Mouse (Mus musculus) monocyte, adult 2 months (primary cell): ENCODE data around the gene Zfp346.

ENCODE experiments used
- DNase-seq, 2 experiments: peaks; one replicate each; pipeline ENCODE4 v3.0.0; 2022; ENCODE audit warnings: low spot score in 2 of 2, low read depth in 1 of 2

Gene Zfp346

DNA sequence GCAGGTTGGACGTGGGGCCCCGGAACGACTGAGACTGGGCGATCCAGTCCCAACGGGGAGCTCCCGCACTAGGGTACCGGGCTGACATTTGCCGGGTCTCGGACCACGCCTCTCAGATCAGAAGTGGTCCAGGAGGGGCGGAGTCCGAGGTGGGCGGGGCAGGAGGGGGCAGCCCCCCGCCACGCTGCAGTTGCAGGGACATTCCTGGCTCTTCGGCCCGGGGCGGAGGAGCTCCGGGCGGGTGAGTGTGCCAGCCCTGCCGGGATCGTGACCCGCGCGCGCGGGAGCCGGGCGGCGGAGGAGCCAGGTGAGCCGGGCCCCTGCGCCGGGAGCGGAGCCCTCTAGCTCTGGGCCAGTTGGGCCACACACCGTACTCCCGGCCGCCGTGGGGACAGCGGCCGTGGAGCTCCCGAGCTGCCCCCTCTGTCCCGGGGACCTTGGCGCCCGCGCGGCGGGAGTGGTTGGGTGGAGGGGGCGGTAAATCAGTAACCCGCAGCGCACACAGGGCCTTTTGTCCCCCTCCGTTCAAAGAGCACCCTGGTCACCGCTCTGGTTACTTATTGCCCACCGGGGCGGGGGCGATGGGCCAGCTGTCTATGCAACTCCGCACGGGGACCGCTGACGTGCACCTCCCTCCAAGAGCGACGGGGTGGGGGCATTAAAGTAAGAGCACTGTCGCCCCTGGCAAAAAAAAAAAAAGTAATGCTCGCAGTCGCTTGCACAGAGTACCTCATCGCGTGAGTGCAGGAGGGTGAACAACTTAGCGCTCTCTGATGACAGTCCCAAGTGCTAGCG is 47.7 kb downstream of the Zfp346 start, which contains the start of gene Fgfr4:
TSS of gene Fgfr4 (plus strand) at position 20 of the 795 bp plus-strand sequence.
- no peak for DNase-seq

DNA sequence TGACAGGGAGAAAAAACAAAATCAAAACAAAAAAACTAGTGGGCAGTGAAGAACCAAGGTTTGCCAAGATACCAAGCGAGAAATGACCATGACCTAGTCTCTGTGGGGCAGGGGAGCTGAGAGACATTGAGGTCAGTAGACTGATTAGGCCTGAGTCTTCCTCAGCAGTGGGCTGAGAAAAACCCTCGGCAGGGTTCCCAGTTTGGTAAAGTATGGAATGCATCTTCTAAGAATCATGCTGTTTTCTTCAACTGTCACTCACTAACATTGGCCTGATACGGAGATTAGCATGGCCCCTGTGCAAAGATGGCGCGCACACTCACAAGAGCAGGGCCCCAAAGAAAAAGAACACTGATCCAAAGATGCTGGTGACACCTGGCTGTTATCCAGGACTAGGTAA is 48.8 kb downstream of the Zfp346 start:
- DNase-seq: no peak

DNA sequence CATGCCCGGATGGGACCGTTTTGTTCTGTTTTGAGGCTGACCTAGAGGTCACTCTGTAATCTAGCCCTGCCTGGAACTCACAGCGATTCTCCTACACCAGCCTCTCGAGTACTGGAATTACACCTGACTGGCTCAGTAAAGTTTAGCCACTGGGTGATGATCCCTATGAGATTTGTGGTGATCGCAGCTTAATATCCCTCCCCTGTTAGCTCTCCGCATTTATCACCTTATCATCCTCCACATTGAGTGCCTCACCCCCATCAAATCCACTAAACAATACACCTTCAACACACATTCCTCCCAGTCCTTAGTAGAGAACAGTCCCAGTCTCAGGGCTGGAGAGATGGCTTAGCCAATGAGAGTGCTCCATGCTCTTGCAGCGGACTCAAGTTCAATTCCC is 57.3 kb downstream of the Zfp346 start:
- DNase-seq: no peak

DNA sequence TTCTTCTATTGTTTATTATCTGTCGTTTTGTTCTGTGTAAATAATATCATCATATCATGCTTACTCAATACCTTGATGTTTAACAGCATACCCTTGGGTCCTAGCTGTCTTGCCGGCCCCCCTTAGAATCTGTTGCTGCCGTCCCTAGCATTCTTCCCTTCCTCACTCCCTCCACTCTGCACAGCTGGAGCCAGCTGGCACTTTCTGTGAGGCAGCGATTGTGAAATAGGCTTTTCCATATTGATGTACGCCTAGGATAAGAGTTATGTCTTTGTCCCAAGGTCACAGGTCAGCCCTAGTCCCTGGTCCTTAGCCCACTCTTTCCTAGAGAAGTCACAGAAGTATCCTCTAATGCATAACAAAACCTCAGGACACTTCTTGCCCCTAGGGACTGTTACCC is 58.4 kb downstream of the Zfp346 start:
- no peak for DNase-seq

DNA sequence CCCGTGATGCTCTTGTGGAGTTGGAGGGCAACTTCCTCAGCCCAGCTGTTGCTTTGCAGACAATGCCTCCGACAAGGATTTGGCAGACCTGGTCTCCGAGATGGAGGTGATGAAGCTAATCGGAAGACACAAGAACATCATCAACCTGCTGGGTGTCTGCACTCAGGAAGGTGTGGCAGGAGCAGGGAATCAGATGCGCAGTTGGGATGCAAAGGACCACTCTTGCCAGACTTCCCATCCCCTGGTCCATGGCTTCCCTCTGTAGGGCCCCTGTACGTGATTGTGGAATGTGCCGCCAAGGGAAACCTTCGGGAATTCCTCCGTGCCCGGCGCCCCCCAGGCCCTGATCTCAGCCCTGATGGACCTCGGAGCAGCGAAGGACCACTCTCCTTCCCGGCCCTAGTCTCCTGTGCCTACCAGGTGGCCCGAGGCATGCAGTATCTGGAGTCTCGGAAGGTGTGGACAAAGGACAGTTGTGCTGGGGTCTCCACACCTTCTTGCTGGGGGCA is 60.8 kb downstream of the Zfp346 start:
- DNase-seq: no peak

DNA sequence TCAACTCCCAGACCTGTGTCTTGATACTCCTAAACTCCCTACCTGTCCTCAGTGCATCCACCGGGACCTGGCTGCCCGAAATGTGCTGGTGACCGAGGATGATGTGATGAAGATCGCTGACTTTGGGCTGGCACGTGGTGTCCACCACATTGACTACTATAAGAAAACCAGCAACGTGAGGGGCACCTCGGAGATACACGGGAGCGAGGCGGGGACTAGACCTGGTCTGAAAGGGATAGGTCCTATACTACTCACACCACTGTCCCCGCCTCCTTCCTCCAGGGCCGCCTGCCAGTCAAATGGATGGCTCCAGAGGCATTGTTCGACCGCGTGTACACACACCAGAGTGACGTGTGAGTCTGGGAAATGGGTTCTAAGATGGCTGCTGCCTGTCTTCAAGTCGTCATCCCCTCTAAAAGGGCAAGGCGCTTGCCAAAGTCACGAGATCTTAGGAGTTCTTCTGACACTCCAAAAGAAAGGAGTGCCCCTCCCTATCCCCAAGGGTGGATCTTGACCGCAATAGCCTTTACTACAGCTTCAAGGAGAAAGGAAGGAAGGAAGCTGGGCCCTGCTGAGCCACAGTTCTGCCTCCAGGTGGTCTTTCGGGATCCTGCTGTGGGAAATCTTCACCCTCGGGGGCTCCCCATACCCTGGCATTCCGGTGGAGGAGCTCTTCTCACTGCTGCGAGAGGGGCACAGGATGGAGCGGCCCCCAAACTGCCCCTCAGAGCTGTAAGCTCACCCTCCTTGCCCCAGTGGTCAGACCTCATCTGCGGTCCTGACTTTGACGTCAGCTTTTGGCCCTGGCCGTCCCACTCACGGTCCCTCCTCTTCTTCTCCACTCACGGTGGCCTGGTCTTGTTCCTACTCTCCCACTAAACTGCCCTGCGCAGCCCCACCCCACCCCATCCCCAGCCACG is 62.0 kb downstream of the Zfp346 start:
- DNase-seq: no peak

DNA sequence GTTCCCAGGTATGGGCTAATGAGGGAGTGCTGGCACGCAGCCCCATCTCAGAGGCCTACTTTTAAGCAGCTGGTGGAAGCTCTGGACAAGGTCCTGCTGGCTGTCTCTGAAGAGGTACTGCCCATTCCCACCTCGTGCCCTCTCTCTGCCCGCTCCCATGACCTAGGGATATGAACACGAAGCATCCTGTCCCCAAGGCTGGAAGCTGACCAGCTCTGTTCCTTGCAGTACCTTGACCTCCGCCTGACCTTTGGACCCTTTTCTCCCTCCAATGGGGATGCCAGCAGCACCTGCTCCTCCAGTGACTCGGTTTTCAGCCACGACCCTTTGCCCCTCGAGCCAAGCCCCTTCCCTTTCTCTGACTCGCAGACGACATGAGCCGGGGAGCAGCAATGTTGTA is 62.7 kb downstream of the Zfp346 start:
- DNase-seq: no peak

DNA sequence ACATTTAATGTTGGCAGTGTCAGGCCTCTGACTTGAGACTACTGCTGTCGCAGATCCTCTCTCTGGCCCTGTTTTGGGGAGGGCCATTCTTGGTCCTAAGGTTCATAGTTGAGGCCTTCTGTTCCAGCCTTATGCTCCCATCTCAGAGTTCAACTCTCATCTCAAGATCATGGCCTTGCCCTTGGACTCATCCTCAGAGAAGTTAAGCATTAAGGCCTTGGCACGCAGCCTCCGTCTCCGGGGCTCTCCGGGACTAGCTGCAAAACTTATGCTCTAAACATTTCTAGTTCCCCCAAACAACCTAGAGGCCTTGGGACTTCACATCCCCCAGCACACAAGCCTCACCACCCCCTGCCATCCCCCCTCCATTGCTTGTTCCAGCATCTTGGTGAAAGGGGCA is 63.1 kb downstream of the Zfp346 start:
- DNase-seq: no peak

DNA sequence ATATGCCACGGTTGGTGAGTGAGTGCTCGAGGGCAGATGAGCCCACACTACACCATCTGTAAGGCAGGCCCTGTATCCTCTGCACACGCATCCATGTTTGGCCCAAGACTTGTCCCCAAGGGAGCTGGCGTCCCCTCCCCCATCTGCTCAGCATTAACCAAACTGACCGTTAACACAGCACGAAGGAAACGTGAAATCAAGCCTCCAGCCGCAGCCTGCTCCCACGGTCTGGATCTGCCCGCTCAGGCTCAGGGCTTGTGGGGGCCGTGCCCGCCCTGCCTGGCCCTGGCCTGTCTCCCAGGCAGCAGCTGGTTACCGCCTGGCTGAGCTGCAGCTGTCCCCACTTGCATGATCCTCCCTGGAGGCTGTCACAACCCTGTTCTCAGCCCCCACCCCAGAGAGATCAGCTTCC is 63.9 kb downstream of the Zfp346 start:
- DNase-seq: no peak

DNA sequence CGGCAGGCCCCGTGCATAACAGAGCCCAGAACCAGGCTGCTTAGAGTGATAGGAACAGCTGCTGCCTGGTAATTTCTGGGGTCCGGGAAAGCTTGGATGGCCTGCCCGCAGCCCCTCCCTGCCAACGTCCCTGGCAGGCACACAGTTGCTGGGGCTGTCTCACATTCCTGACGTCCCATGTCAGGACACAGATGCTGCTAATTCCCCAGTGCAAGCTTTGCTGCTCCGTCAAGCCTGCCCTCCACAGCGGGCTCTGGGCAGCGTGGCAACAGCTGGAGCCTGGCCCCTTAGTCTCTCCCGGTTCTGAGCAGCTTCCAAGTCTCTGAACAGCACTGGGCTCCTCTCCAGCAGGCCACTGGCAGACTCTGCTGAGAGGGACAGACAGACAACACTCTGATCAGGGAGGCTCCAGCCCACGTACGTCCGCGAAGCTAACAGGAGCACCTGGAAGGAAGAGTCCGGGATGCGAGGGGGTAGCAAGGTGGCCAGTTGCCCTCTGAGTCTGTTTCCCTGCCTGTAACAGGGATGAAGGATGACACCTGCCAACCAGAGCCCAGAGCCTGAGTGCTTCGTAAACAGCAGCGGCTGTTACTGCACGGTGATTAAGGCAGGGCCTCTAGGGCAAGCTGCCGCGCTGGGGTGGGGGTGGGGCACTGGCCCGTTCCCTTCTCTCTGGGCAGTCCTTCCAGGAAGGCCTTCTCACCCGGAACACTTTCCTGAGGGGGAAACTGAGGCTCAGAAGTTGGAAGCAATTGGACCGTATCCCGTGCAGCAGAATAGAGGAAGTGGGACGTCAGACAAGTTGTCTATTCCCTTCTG is 66.6 kb downstream of the Zfp346 start:
- DNase-seq: no peak

DNA sequence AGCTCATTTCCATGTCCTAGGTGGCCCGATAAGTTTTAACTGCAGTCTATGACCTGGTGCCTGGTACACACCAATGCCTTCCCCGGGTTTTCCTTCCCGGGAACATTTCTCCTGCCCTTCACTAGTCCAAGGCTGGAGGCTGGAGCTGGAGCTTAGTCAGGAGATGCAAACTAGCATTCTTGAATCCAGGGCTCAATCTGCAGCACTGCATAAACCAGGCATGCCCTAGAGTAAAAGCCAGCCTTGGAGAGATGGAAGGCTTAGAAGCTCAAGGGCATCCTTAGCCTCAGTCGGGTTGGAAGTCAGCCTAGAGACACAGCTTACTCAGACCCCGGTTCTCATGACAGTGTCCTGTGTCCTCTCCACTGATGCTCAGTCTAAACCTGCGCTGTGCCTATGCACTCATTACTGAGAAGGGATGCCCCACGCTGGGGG is 67.2 kb downstream of the Zfp346 start:
- no peak for DNase-seq

DNA sequence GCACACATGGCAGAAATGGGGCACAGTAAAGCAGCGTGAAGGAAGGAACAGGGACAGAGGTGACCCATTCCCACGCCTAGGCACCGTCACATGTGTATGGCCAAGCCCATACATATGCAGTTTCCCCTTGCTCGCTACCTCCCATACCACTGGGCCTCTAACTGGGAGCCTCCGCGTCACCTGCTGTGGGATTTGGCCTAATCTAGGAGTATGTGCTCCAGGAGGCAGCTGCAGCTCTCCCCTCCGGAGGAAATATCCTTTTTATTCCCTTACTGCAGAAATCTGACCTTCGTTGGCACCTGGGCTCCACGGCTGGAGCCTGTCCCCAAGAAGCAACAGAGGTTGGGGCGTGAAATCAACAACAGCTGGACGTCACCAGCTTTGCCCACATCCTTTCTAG is 69.2 kb downstream of the Zfp346 start:
- DNase-seq: no peak

DNA sequence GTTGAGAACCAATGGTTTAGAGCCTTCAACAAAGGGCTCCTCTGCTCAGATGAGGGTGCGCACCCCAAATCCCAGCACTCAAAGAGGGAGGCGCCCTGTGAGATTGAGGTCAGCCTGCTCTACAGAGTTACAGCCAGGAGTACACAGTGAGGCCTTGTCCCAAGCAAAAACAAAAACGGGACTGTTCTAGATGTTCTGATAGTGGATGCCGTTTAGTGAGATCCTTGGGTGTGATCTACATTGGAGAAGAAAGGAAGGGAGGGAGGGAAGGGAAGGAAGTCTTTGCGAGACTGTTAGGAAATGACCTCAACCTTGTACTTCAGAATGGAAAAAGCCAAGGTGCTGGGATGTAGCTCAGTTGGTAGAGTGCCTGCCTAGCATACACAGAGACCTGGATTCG is 71.2 kb downstream of the Zfp346 start:
- DNase-seq: no peak

DNA sequence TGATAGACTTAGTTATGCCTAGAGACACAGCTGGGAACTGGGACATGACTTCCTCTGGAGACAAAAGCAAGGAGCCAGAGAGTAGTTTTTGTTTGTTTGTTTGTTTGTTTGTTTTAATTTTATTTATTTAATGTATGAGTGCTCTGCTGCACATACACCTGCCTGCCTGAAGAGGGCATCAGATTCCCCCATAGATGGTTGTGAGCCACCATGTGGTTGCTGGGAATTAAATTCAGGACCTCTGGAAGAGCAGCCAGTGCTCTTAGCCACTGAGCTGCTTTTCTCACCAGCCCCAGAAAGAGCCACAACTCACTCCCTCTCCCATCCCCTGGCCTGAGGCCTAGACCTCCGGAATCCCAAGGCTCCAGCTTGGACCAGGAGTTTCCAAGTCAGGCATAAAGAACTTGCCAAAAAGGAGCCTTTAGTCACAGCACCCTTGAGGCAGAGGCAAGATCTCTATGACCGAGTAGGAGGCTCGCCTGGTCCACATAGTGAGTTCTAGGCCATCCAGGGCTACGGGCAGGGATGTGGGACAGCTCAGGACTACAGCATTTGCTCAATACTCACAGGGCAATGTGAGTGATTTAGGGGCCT is 72.9 kb downstream of the Zfp346 start:
- no peak for DNase-seq

DNA sequence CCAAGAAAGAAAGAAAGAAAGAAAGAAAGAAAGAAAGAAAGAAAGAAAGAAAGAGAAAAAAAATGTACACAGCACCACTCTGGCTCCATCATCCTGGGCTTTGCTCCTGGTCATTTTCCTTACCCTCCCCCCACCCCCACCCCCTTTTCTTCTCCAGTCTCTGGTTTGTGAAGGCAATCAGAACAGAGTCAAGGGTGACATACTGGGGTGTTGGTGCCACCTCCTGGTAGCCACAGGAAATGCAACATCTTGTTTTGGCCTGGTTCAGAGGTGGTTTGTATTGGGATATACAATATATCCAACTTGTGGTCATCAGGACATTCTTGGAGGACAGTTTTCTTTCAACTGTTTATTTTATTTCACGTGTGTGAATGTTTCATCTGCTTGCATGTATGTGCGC is 73.4 kb downstream of the Zfp346 start:
- DNase-seq: peak; percentile 33 to 50

DNA sequence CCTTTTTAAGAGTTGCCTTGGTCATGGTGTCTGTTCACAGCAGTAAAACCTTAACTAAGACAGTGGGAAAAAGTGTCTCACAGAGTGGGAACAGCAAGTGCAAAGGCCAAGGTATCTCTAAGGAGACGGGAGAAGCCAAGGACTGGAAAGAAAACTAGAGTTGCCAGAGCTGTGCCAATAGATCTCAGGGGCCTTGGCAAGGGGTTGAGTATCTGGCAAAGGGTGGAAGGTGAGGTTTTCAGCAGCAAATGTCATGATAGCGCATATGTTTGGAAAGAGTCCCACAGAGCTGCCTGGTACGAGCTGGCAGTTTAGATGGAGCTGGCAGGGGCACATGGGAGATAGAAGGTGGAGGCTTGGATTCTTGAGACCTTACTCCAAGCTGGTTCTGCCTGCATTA is 74.5 kb downstream of the Zfp346 start:
- DNase-seq: no peak

DNA sequence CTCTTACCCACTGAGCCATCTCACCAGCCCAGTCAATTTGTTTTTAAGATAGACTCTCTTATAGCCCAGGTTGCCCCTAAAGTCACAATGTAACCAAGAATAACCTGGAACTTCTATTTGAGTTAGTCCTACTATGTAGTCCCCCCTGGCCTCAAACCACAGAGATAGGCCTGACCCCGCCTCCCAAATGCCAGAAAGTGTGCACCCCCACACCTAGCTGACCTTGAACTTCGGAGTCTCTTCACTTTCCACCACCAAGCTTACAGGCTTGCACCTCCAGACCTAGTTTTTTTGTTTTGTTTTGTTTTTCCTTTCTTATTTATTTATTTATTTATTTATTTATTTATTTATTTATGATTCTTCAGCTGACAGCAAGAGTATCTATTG is 76.7 kb downstream of the Zfp346 start:
- no peak for DNase-seq

DNA sequence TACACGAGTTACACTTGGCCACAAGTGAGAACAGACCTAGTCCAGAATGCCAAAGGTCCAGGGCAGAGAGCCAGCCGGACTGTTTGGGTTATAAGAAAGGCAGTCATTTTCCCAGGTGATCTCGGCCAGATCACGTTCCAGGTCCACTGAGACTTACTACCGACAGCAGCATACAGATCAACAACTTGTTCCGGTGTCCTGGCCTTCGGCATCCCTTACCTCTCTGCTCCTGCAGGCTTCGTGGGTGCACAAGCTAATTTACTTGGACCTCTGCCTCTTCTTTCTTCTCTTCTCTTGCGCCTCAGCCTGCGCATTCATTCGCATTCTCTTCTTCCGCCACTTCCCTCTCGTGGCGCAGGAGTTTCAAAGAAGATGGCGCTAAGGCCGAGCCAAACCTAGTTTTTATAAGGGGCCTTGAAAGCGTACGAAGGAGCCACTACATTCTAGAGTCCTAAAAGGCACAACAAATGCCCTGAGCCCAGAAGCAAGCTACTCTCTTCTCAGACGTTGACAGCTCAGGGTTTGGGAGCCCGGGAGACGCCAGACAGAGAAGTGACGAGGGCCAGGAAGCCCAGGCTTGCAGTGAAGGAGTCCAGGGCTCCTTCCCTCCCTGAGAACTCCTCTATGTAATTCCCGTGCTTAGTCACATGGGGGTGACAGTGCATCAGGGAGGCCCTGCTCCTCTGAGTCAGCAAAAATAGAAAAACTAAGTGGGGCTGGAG is 77.2 kb downstream of the Zfp346 start:
- peak; percentile 37 to 52 for DNase-seq

DNA sequence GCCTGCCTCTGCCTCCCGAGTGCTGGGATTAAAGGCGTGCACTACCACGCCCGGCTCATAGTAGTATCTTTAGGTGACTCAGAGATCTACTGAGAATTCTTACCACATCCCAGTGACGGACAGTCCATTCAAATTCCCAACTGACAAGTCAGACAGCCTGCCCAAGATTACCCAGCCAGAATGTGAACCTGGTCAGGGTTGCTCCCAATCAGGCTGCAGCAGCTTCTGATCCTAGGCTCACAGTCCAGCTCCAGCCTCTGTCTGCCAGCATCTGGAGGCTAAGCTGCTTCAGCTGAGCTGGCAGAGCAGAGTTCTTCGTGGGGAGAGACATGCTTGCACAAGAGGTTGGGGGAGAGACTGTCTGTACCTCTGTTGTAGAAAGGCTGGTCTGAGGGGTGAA is 78.3 kb downstream of the Zfp346 start:
- DNase-seq: no peak
